Mouse (Mus musculus): Measurements from ENCODE around the gene Sema4c.

GRCm38 (mm10) chr1:36529274-36529673 lies 28.9 kb downstream of the Sema4c start:
- TF ChIP-seq EP300 (IDR thresholded peaks at IDR 0.05; ENCODE audit: low read depth) (no peak), CTCF (IDR thresholded peaks at IDR 0.05; ENCODE audit: low read depth) (no peak)

All from liver, postnatal 0 days (tissue).